Comparison of ENCODE assay signal across 18 mouse cellular contexts in genomic region chr11:29140671-29141070, GRCm38 (mm10). TPM values are rescaled to one million over a fixed set of nuclear protein-coding genes. Genes with fewer than 3 reads are reported as not detected.
DNase-seq lines count a peak whose midpoint lies in the region; ATAC-seq and TF ChIP-seq lines count a peak whose summit lies in the region.
"Had no signal": no experiment of that assay in that cellular context is flagged by ENCODE, and none has a peak within 500 bp of the region (broad histone marks: within the 10 kb centered on the region; RNA-seq: fewer than 3 reads in every experiment).

No protein-coding gene starts in this region.

- H3K27ac ChIP-seq in hindbrain, postnatal 0 days: no peak overlapping the region
- H3K27ac ChIP-seq in hindbrain, embryonic 10.5 days: no peak overlapping the region
- no peak overlapping the region for H3K27ac ChIP-seq in midbrain, embryonic 14.5 days (replicated peaks; ENCODE audit: low read depth, low read length)
- no peak overlapping the region for H3K27ac ChIP-seq in midbrain, embryonic 15.5 days
- H3K27ac ChIP-seq: embryonic facial prominence, embryonic 10.5 days; intestine, embryonic 15.5 days had no signal

- H3K9ac ChIP-seq in hindbrain, postnatal 0 days (replicated peaks; ENCODE audit: low read length): no peak overlapping the region
- no peak overlapping the region for H3K9ac ChIP-seq in midbrain, embryonic 14.5 days (replicated peaks; ENCODE audit: low read length)
- no peak overlapping the region for H3K9ac ChIP-seq in midbrain, embryonic 15.5 days
- H3K9ac ChIP-seq: heart, embryonic 12.5 days; intestine, embryonic 15.5 days had no signal

- 0 out of 2 replicates have a peak, but pooled peaks have one; percentile 11 for TF ChIP-seq CTCF in hindbrain, postnatal 0 days (IDR thresholded peaks at IDR 0.05; ENCODE audit: low read depth)
- no peak for TF ChIP-seq CTCF in brain, embryonic 14.5 days (IDR thresholded peaks at IDR 0.05; ENCODE audit: borderline replicate concordance, extremely low read depth, insufficient read depth, insufficient read length)

- DNase-seq in hindbrain, postnatal 0 days (ENCODE audit: low spot score): peak; percentile 38
- no peak for DNase-seq in hindbrain, embryonic 10.5 days (ENCODE audit: low spot score)
- peak; percentile 38 for DNase-seq in midbrain, embryonic 14.5 days
- DNase-seq in brain, embryonic 14.5 days (ENCODE audit: low read depth): peak; percentile 24
- DNase-seq in gastrocnemius, postnatal 25 days: no peak
- DNase-seq: adrenal gland, postnatal 10 days; B cell, adult 2 months; cerebellum, adult 18-20 months; cerebellum, adult 9-11 months; cerebellum, postnatal 36 days; gastrocnemius, postnatal 14 days had no signal

- H3K4me1 ChIP-seq in hindbrain, postnatal 0 days (ENCODE audit: insufficient read depth, low read length): no peaks in the 10 kb centered on the region
- no peaks in the 10 kb centered on the region for H3K4me1 ChIP-seq in hindbrain, embryonic 10.5 days (replicated peaks)
- no peaks in the 10 kb centered on the region for H3K4me1 ChIP-seq in midbrain, embryonic 14.5 days (ENCODE audit: control insufficient read depth, insufficient read depth, low read length)
- H3K4me1 ChIP-seq in midbrain, embryonic 15.5 days: no peaks in the 10 kb centered on the region
- H3K4me1 ChIP-seq: embryonic facial prominence, embryonic 10.5 days; heart, embryonic 12.5 days; intestine, embryonic 15.5 days had no signal

- no peak overlapping the region for H3K4me2 ChIP-seq in hindbrain, postnatal 0 days (ENCODE audit: low read depth, low read length)
- no peak overlapping the region for H3K4me2 ChIP-seq in midbrain, embryonic 14.5 days (ENCODE audit: low read length)
- H3K4me2 ChIP-seq in midbrain, embryonic 15.5 days: no peak overlapping the region
- H3K4me2 ChIP-seq: heart, embryonic 12.5 days; intestine, embryonic 15.5 days had no signal

- H3K9me3 ChIP-seq in hindbrain, postnatal 0 days (ENCODE audit: low read length): no peaks in the 10 kb centered on the region
- no peaks in the 10 kb centered on the region for H3K9me3 ChIP-seq in hindbrain, embryonic 10.5 days
- H3K9me3 ChIP-seq in midbrain, embryonic 14.5 days (ENCODE audit: control insufficient read depth, low read length): no peaks in the 10 kb centered on the region
- no peaks in the 10 kb centered on the region for H3K9me3 ChIP-seq in midbrain, embryonic 15.5 days
- H3K9me3 ChIP-seq: embryonic facial prominence, embryonic 10.5 days; G1E; heart, embryonic 12.5 days; intestine, embryonic 15.5 days had no signal

- H3K27me3 ChIP-seq in hindbrain, postnatal 0 days (ENCODE audit: insufficient read depth, low read length): no peaks in the 10 kb centered on the region
- H3K27me3 ChIP-seq in hindbrain, embryonic 10.5 days (ENCODE audit: insufficient read depth, poor library complexity, severe bottlenecking): no peaks in the 10 kb centered on the region
- no peaks in the 10 kb centered on the region for H3K27me3 ChIP-seq in midbrain, embryonic 14.5 days (ENCODE audit: control insufficient read depth, insufficient read depth, low read length)
- H3K27me3 ChIP-seq in midbrain, embryonic 15.5 days (replicated peaks): no peaks in the 10 kb centered on the region
- H3K27me3 ChIP-seq: heart, embryonic 12.5 days; intestine, embryonic 15.5 days had no signal

- WGBS in hindbrain, postnatal 0 days: 38% methylated on average over 1 of the region's 1 CpGs
- WGBS in hindbrain, embryonic 10.5 days: 74% methylated on average over 1 of the region's 1 CpGs
- 62% methylated on average over 1 of the region's 1 CpGs for WGBS in midbrain, embryonic 14.5 days
- 63% methylated on average over 1 of the region's 1 CpGs for WGBS in midbrain, embryonic 15.5 days

- no peak for ATAC-seq in hindbrain, postnatal 0 days
- ATAC-seq in midbrain, embryonic 14.5 days (ENCODE audit: low FRiP score, low TSS enrichment): no peak
- no peak for ATAC-seq in midbrain, embryonic 15.5 days (replicated peaks)
- ATAC-seq: CD4-positive, CD25-positive, alpha-beta regulatory T cell, adult 4 months; forebrain, embryonic 16.5 days; intestine, embryonic 15.5 days had no signal

- peaks cover 16% of the 10 kb centered on the region; the same call in 1 of the 2 replicates for H3K36me3 ChIP-seq in hindbrain, postnatal 0 days (ENCODE audit: insufficient read depth, low read length)
- peaks cover 79% of the 10 kb centered on the region for H3K36me3 ChIP-seq in hindbrain, embryonic 10.5 days
- peaks cover 58% of the 10 kb centered on the region for H3K36me3 ChIP-seq in midbrain, embryonic 14.5 days (ENCODE audit: control insufficient read depth, insufficient read depth, low read length)
- peaks cover 8% of the 10 kb centered on the region for H3K36me3 ChIP-seq in midbrain, embryonic 15.5 days (replicated peaks)
- H3K36me3 ChIP-seq: intestine, embryonic 15.5 days had no signal

- H3K4me3 ChIP-seq in hindbrain, postnatal 0 days (ENCODE audit: low read length): no peak overlapping the region
- no peak overlapping the region for H3K4me3 ChIP-seq in hindbrain, embryonic 10.5 days
- no peak overlapping the region for H3K4me3 ChIP-seq in midbrain, embryonic 14.5 days (replicated peaks; ENCODE audit: low read depth, low read length)
- H3K4me3 ChIP-seq in midbrain, embryonic 15.5 days: no peak overlapping the region
- H3K4me3 ChIP-seq: embryonic facial prominence, embryonic 10.5 days; heart, embryonic 12.5 days; intestine, embryonic 15.5 days had no signal

- no peak for TF ChIP-seq POLR2A in brain, embryonic 14.5 days (IDR thresholded peaks at IDR 0.05; ENCODE audit: borderline replicate concordance, extremely low read depth, insufficient read depth, insufficient read length, poor library complexity, severe bottlenecking)

RNA-seq across cellular contexts. Expression of gene Pnpt1, which starts 10.1 kb away (rescaled TPM):
- 40.4 and 42.8 TPM in 2 replicates for total RNA-seq in hindbrain, postnatal 0 days (2014; rRNA removed)
- polyA plus RNA-seq in hindbrain, postnatal 0 days (2015; fragmentation: Nextera tagmentation; extraction: Ambion mirVana): 20.9 and 23.0 TPM in 2 replicates
- polyA plus RNA-seq in hindbrain, embryonic 10.5 days (2016; fragmentation: Nextera tagmentation; extraction: Ambion mirVana): 27.5 and 39.0 TPM in 2 replicates
- 26.8 and 33.7 TPM in 2 replicates for polyA plus RNA-seq in midbrain, embryonic 14.5 days (2014; fragmentation: Nextera tagmentation; extraction: Ambion mirVana)
- polyA plus RNA-seq in midbrain, embryonic 15.5 days (2015; fragmentation: Nextera tagmentation; extraction: Ambion mirVana): 23.3 and 25.7 TPM in 2 replicates
- polyA plus RNA-seq in brain, embryonic 14.5 days (2012; rRNA removed): 18.4 and 25.8 TPM in 2 replicates
- 10 to 100 TPM; 14.3 to 15.3 TPM for total RNA-seq in gastrocnemius, postnatal 25 days (2021)

RNA-seq across cellular contexts. Expression of gene Ppp4r3b, which starts 32.0 kb away (rescaled TPM):
- total RNA-seq in hindbrain, postnatal 0 days (2014; rRNA removed): 31.2 and 37.1 TPM in 2 replicates
- polyA plus RNA-seq in hindbrain, postnatal 0 days (2015; fragmentation: Nextera tagmentation; extraction: Ambion mirVana): 53.9 and 56.0 TPM in 2 replicates
- 80.2 and 92.8 TPM in 2 replicates for polyA plus RNA-seq in hindbrain, embryonic 10.5 days (2016; fragmentation: Nextera tagmentation; extraction: Ambion mirVana)
- 58.1 and 92.7 TPM in 2 replicates for polyA plus RNA-seq in midbrain, embryonic 14.5 days (2014; fragmentation: Nextera tagmentation; extraction: Ambion mirVana)
- 67.2 and 73.3 TPM in 2 replicates for polyA plus RNA-seq in midbrain, embryonic 15.5 days (2015; fragmentation: Nextera tagmentation; extraction: Ambion mirVana)
- polyA plus RNA-seq in brain, embryonic 14.5 days (2012; rRNA removed): 16.7 and 23.4 TPM in 2 replicates
- 10 to 100 TPM; 23.6 to 25.0 TPM for total RNA-seq in gastrocnemius, postnatal 25 days (2021)

Comparison
In these comparisons a context has a peak if more than half of its experiments do, and no peak if none do; other contexts are left out.
1. DNase-seq: peak in hindbrain, postnatal 0 days (single experiment), midbrain, embryonic 14.5 days (single experiment) and brain, embryonic 14.5 days (single experiment); none in hindbrain, embryonic 10.5 days (single experiment) and gastrocnemius, postnatal 25 days (single experiment).